Mouse (Mus musculus): ENCODE data around the gene Cabin1. TPM values are rescaled to one million over a fixed set of nuclear protein-coding genes. Genes with fewer than 3 reads are reported as not detected.

Cabin1 gene
- polyA plus RNA-seq, 1 experiment: 30.9 TPM

GRCm38 (mm10) chr10:75703504-75703903 is 60.6 kb downstream of the Cabin1 start:
- Histone ChIP-seq H3K4me3 (ENCODE audit: insufficient read depth, low read length) (no peak overlapping the region), H3K4me1 (ENCODE audit: control insufficient read depth, insufficient read depth, low read length) (peaks cover 6% of the 10 kb centered on the region; the same call in 1 of the 2 replicates), H3K27ac (ENCODE audit: insufficient read depth, low read length) (no peak overlapping the region)
- no peak for TF ChIP-seq POLR2A (IDR thresholded peaks at IDR 0.05; ENCODE audit: low read depth, low read length)
- no peak for TF ChIP-seq CTCF (IDR thresholded peaks at IDR 0.05; ENCODE audit: borderline replicate concordance, insufficient read depth, low read length)

DNA sequence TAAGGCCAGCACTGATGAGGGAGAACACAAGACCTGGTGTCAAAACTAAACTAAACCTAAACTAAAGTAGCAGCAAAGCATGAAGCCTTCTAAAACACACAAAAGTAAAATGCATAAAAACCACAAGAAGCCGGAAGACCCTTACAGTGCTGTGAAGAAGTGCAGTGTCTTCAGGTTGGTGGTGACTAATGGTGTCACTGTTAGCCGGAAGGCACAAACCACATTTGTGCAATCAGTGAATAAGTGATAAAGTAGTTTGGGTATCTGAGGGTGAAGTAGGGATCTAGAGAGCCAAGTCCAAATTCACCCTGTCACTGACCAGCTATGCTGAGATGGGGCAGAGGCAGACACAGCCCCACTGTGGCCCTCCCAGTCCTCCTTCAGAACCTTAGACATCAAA is 61.6 kb downstream of the Cabin1 start:
- Histone ChIP-seq H3K4me3 (ENCODE audit: insufficient read depth, low read length) (no peak overlapping the region), H3K27ac (ENCODE audit: insufficient read depth, low read length) (no peak overlapping the region), H3K4me1 (ENCODE audit: control insufficient read depth, insufficient read depth, low read length) (peaks cover 6% of the 10 kb centered on the region; the same call in 1 of the 2 replicates)
- TF ChIP-seq CTCF (IDR thresholded peaks at IDR 0.05; ENCODE audit: borderline replicate concordance, insufficient read depth, low read length): no peak
- no peak for TF ChIP-seq POLR2A (IDR thresholded peaks at IDR 0.05; ENCODE audit: low read depth, low read length)

DNA sequence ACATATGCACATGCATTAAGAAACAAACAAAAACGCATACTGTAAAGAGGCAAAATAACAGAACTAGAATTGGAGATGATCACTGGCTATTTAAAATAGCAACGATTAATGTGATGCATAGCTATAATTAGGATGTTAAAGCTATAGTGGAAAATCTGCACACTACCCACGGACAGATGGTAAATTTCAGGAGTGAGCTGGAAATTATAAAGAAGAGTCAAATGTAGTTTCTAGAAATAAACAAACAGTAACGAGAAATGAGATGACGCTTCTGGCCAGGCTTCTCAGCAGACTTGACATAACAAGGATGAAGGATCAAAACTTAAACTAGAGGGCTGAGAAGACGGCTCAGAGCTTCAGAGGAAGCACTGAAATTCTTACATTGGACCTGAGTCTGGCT is 62.9 kb downstream of the Cabin1 start:
- Histone ChIP-seq H3K27ac (ENCODE audit: insufficient read depth, low read length) (no peak overlapping the region), H3K4me3 (ENCODE audit: insufficient read depth, low read length) (no peak overlapping the region), H3K4me1 (ENCODE audit: control insufficient read depth, insufficient read depth, low read length) (peaks cover 6% of the 10 kb centered on the region; the same call in 1 of the 2 replicates)
- TF ChIP-seq CTCF (IDR thresholded peaks at IDR 0.05; ENCODE audit: borderline replicate concordance, insufficient read depth, low read length): no peak
- no peak for TF ChIP-seq POLR2A (IDR thresholded peaks at IDR 0.05; ENCODE audit: low read depth, low read length)

GRCm38 (mm10) chr10:75697693-75698092 is 66.4 kb downstream of the Cabin1 start:
- Histone ChIP-seq H3K4me1 (ENCODE audit: control insufficient read depth, insufficient read depth, low read length) (no peaks in the 10 kb centered on the region), H3K4me3 (ENCODE audit: insufficient read depth, low read length) (no peak overlapping the region), H3K27ac (ENCODE audit: insufficient read depth, low read length) (no peak overlapping the region)
- no peak for TF ChIP-seq CTCF (IDR thresholded peaks at IDR 0.05; ENCODE audit: borderline replicate concordance, insufficient read depth, low read length)

- H3K4me1 ChIP-seq (ENCODE audit: control insufficient read depth, insufficient read depth, low read length): no peaks in the 10 kb centered on the region
- H3K27ac ChIP-seq (ENCODE audit: insufficient read depth, low read length): no peak overlapping the region
- no peak overlapping the region for H3K4me3 ChIP-seq (ENCODE audit: insufficient read depth, low read length)
- TF ChIP-seq CTCF (IDR thresholded peaks at IDR 0.05; ENCODE audit: borderline replicate concordance, insufficient read depth, low read length) (no peak), POLR2A (IDR thresholded peaks at IDR 0.05; ENCODE audit: low read depth, low read length) (no peak)
Observed at GRCm38 (mm10) chr10:75696597-75697355, 67.4 kb downstream of the Cabin1 start.

GRCm38 (mm10) chr10:75695521-75695920 is 68.6 kb downstream of the Cabin1 start:
- TF ChIP-seq POLR2A (IDR thresholded peaks at IDR 0.05; ENCODE audit: low read depth, low read length): no peak
- no peak for TF ChIP-seq CTCF (IDR thresholded peaks at IDR 0.05; ENCODE audit: borderline replicate concordance, insufficient read depth, low read length)
- Histone ChIP-seq H3K4me1 (ENCODE audit: control insufficient read depth, insufficient read depth, low read length) (no peaks in the 10 kb centered on the region), H3K4me3 (ENCODE audit: insufficient read depth, low read length) (no peak overlapping the region), H3K27ac (ENCODE audit: insufficient read depth, low read length) (no peak overlapping the region)

DNA sequence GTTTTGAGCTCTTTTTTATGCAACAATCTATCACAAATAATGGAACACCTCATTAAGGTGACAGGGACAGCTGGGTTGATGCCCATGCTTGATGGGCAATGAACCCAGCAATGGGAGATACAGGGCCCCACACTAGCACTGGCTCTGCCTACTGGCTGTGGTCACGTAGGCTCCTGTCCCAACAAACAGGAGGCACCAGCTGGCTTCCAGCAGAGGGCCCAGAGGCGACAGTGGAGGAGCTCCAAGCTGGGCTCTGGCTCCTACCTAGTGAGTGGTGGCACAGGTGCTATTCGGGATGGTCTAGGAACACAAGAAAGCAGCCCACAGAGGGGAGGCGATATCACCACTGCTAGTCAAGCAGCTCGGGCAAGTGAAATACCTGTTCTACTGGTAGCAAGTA is 69.1 kb downstream of the Cabin1 start:
- no peak overlapping the region for H3K27ac ChIP-seq (ENCODE audit: insufficient read depth, low read length)
- no peaks in the 10 kb centered on the region for H3K4me1 ChIP-seq (ENCODE audit: control insufficient read depth, insufficient read depth, low read length)
- TF ChIP-seq POLR2A (IDR thresholded peaks at IDR 0.05; ENCODE audit: low read depth, low read length) (no peak), CTCF (IDR thresholded peaks at IDR 0.05; ENCODE audit: borderline replicate concordance, insufficient read depth, low read length) (no peak)
- no peak overlapping the region for H3K4me3 ChIP-seq (ENCODE audit: insufficient read depth, low read length)

DNA sequence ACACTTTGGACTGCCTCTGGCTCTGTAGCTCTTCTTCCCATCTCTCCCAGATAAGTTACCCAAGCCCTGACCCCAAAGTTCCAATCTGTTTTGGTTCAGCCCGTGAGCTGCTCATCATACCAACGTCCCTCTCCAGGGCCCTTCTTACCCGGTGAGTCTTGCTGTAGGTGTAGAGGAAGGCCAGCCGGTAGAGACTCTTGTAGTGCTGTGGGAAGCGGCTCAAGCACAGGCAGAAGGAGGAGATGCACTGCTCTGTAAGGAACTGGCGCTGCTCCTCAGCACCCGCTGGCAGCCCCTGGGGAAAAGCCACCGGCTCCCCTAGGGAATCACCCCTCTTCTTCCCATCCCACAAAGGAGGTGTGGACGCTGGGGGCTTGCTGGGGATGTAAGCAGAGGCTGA is 69.6 kb downstream of the Cabin1 start:
- TF ChIP-seq POLR2A (IDR thresholded peaks at IDR 0.05; ENCODE audit: low read depth, low read length): no peak
- H3K27ac ChIP-seq (ENCODE audit: insufficient read depth, low read length): no peak overlapping the region
- H3K4me3 ChIP-seq (ENCODE audit: insufficient read depth, low read length): no peak overlapping the region
- no peaks in the 10 kb centered on the region for H3K4me1 ChIP-seq (ENCODE audit: control insufficient read depth, insufficient read depth, low read length)

- Histone ChIP-seq H3K4me1 (ENCODE audit: control insufficient read depth, insufficient read depth, low read length) (no peaks in the 10 kb centered on the region), H3K27ac (ENCODE audit: insufficient read depth, low read length) (no peak overlapping the region), H3K4me3 (ENCODE audit: insufficient read depth, low read length) (no peak overlapping the region)
- TF ChIP-seq CTCF (IDR thresholded peaks at IDR 0.05; ENCODE audit: borderline replicate concordance, insufficient read depth, low read length) (no peak), POLR2A (IDR thresholded peaks at IDR 0.05; ENCODE audit: low read depth, low read length) (no peak)
Observed at GRCm38 (mm10) chr10:75693451-75694233, 70.5 kb downstream of the Cabin1 start.

- no peak overlapping the region for H3K27ac ChIP-seq (ENCODE audit: insufficient read depth, low read length)
- TF ChIP-seq POLR2A (IDR thresholded peaks at IDR 0.05; ENCODE audit: low read depth, low read length): no peak
- TF ChIP-seq CTCF (IDR thresholded peaks at IDR 0.05; ENCODE audit: borderline replicate concordance, insufficient read depth, low read length): no peak
- H3K4me3 ChIP-seq (ENCODE audit: insufficient read depth, low read length): no peak overlapping the region
- H3K4me1 ChIP-seq (ENCODE audit: control insufficient read depth, insufficient read depth, low read length): no peaks in the 10 kb centered on the region
Observed at GRCm38 (mm10) chr10:75688598-75688997, 75.5 kb downstream of the Cabin1 start.

All from embryonic fibroblast, embryonic 13.5 days (primary cell).